Mouse (Mus musculus) kidney, postnatal 0 days (tissue): Measurements from ENCODE around the gene P2ry4. TPM values are rescaled to one million over a fixed set of nuclear protein-coding genes. Genes with fewer than 3 reads are reported as not detected.

Experiments
- ATAC-seq: fragments of 200-750 bp; cut with Nextera tagmentation; replicated peaks from 2 replicates; pipeline ENCODE4 v1.8.0; 2017; ENCODE audit warnings: low read depth, moderate number of reproducible peaks, moderate TSS enrichment, moderate library complexity; ENCODE audit not compliant: low FRiP score
- DNase-seq: peaks from one replicate; pipeline ENCODE4 v3.0.0-alpha.2; 2016; ENCODE audit warnings: low spot score
- H3K27ac ChIP-seq: fragments of 300-500 bp; sonication (generic); 2 replicates; pipeline ENCODE4 v1.5.1; 2014; ENCODE audit warnings: mild to moderate bottlenecking
- H3K27me3 ChIP-seq: fragments of 300-500 bp; sonication (generic); 2 replicates; pipeline ENCODE4 v1.6.1; 2014; ENCODE audit warnings: low read length, mixed read lengths; ENCODE audit not compliant: insufficient read depth
- H3K36me3 ChIP-seq: fragments of 300-500 bp; sonication (generic); 2 replicates; pipeline ENCODE4 v1.6.1; 2014; ENCODE audit warnings: low read length, mixed read lengths; ENCODE audit not compliant: insufficient read depth
- H3K4me1 ChIP-seq: fragments of 300-500 bp; sonication (generic); replicated peaks from 2 replicates; pipeline ENCODE4 v1.6.1; 2014; ENCODE audit warnings: antibody characterized with exemption, low read length, mixed read lengths; ENCODE audit not compliant: insufficient read depth
- H3K4me2 ChIP-seq: fragments of 300-500 bp; sonication (generic); 2 replicates; pipeline ENCODE4 v1.6.1; 2014; ENCODE audit warnings: mild to moderate bottlenecking, low read length, moderate library complexity, mixed read lengths
- H3K4me3 ChIP-seq: fragments of 300-500 bp; sonication (generic); replicated peaks from 2 replicates; pipeline ENCODE4 v1.5.1; 2014; ENCODE audit warnings: low read depth, low read length
- H3K9ac ChIP-seq: fragments of 300-500 bp; sonication (generic); 2 replicates; pipeline ENCODE4 v1.6.1; 2014; ENCODE audit warnings: low read depth, low read length
- H3K9me3 ChIP-seq: fragments of 300-500 bp; sonication (generic); replicated peaks from 2 replicates; pipeline ENCODE4 v1.6.1; 2016; ENCODE audit warnings: low read length, inconsistent platforms, mixed read lengths
- CTCF ChIP-seq: IDR thresholded peaks from 2 replicates; pipeline ENCODE4 v1.5.1; 2016; ENCODE audit warnings: antibody characterized with exemption, low read depth, mild to moderate bottlenecking, moderate library complexity
- WGBS: fragments of 180-500 bp; shearing (Covaris S2); extraction: QIAGEN DNeasy Blood & Tissue Kit; methylation state at CpG from one replicate; pipeline ENCODE4 v1.1.7; 2014; 5-methylcytosine and 5-hydroxymethylcytosine counted together
- polyA plus RNA-seq: library from polyadenylated mRNA; unstranded; fragments of >200 nt; fragmentation: Nextera tagmentation; extraction: Ambion mirVana; gene quantifications from 2 replicates; pipeline ENCODE4 v1.2.1, GENCODE M21; 2015

Gene P2ry4
- polyA plus RNA-seq, 1 experiment from 2014 or later, result not detected

GRCm38 (mm10) chrX:100565696-100566095, 29.0 kb downstream of the P2ry4 start:
- no peak for DNase-seq
- Histone ChIP-seq H3K36me3 (no peaks in the 10 kb centered on the region), H3K4me3 (no peak overlapping the region), H3K4me1 (no peaks in the 10 kb centered on the region), H3K27ac (no peak overlapping the region), H3K9ac (no peak overlapping the region), H3K27me3 (no peaks in the 10 kb centered on the region), H3K4me2 (no peak overlapping the region), H3K9me3 (no peaks in the 10 kb centered on the region)
- TF ChIP-seq CTCF, result no peak
- ATAC-seq, result no peak
- WGBS, result 88% methylated on average over 3 of the region's 3 CpGs

GRCm38 (mm10) chrX:100556026-100556425, 38.6 kb downstream of the P2ry4 start:
- no peak for TF ChIP-seq CTCF
- H3K9ac ChIP-seq, result no peak overlapping the region
- no peak overlapping the region for H3K4me2 ChIP-seq
- H3K36me3 ChIP-seq, result no peaks in the 10 kb centered on the region
- WGBS, result 75% methylated on average over 3 of the region's 3 CpGs
- no peak overlapping the region for H3K27ac ChIP-seq
- no peaks in the 10 kb centered on the region for H3K4me1 ChIP-seq
- DNase-seq (no peak), ATAC-seq (no peak)
- no peaks in the 10 kb centered on the region for H3K9me3 ChIP-seq
- no peak overlapping the region for H3K4me3 ChIP-seq
- H3K27me3 ChIP-seq, result no peaks in the 10 kb centered on the region

Other genes starting within 250 kb of the P2ry4 start
- not detected in 2 replicates for gene Otud6a, start 165.9 kb downstream of the P2ry4 start, polyA plus RNA-seq
- gene Awat2, start 152.2 kb downstream of the P2ry4 start, polyA plus RNA-seq, result 0.32 and 0.38 TPM in 2 replicates
- gene Igbp1, start 100.6 kb downstream of the P2ry4 start, polyA plus RNA-seq, result 50.2 and 50.9 TPM in 2 replicates
- gene Dgat2l6, start 70.0 kb downstream of the P2ry4 start, polyA plus RNA-seq, result not detected in 2 replicates
- gene Awat1, start 22.6 kb downstream of the P2ry4 start, polyA plus RNA-seq, result not detected in 2 replicates
- not detected in 2 replicates for gene Arr3, start 10.6 kb upstream of the P2ry4 start, polyA plus RNA-seq
- 10.1 and 11.2 TPM in 2 replicates for gene Kif4, start 30.9 kb upstream of the P2ry4 start, polyA plus RNA-seq
- 92.4 and 94.4 TPM in 2 replicates for gene Pdzd11, start 31.7 kb upstream of the P2ry4 start, polyA plus RNA-seq
- 0.94 and 1.3 TPM in 2 replicates for gene Gdpd2, start 135.0 kb upstream of the P2ry4 start, polyA plus RNA-seq
- gene Dlg3, start 172.9 kb upstream of the P2ry4 start, polyA plus RNA-seq, result 1.8 and 1.9 TPM in 2 replicates